Mouse (Mus musculus) G1E (cell line): ENCODE results near the gene Pitx3. TPM values are rescaled to one million over a fixed set of nuclear protein-coding genes. Genes with fewer than 3 reads are reported as not detected.

Experiments
- ATAC-seq: 2 replicates; pipeline ENCODE4 v1.8.0; 2016; ENCODE audit warnings: mild to moderate bottlenecking; ENCODE audit not compliant: insufficient number of reproducible peaks, poor library complexity, low FRiP score, severe bottlenecking; ENCODE audit errors: extremely low read depth
- DNase-seq: peaks from one replicate; pipeline ENCODE4 v3.0.0; 2012; ENCODE audit warnings: low spot score
- H3K27me3 ChIP-seq: 2 replicates; pipeline ENCODE4 v1.6.1; 2012; ENCODE audit warnings: mild to moderate bottlenecking, low read length, inconsistent platforms; ENCODE audit not compliant: insufficient read depth
- H3K36me3 ChIP-seq: replicated peaks from 2 replicates; pipeline ENCODE3; 2012; ENCODE audit warnings: mild to moderate bottlenecking, inconsistent platforms
- H3K4me1 ChIP-seq: 2 replicates; pipeline ENCODE4 v1.6.1; 2012; ENCODE audit warnings: low read depth, low read length, inconsistent platforms, mixed read lengths; ENCODE audit not compliant: insufficient read depth
- H3K4me3 ChIP-seq: 2 replicates; pipeline ENCODE4 v1.5.1; 2012; ENCODE audit warnings: low read depth, mild to moderate bottlenecking, inconsistent platforms, low read length, moderate library complexity, mixed read lengths
- H3K9me3 ChIP-seq: replicated peaks from 2 replicates; pipeline ENCODE4 v1.6.1; 2012; ENCODE audit warnings: inconsistent platforms
- CTCF ChIP-seq: IDR thresholded peaks from 2 replicates; pipeline ENCODE4 v1.5.1; 2012; ENCODE audit warnings: low read depth, low read length, inconsistent platforms, mixed read lengths
- GATA1 ChIP-seq: IDR thresholded peaks from 2 replicates; pipeline ENCODE4 v1.6.1; 2012; ENCODE audit warnings: borderline replicate concordance, low read length, inconsistent platforms, mixed read lengths
- GATA2 ChIP-seq: IDR thresholded peaks from 2 replicates; pipeline ENCODE4 v1.6.1; 2012; ENCODE audit warnings: low read depth, low read length, inconsistent platforms, borderline replicate concordance
- POLR2AphosphoS5 ChIP-seq: IDR thresholded peaks from 2 replicates; pipeline ENCODE4 v1.6.1; 2012; ENCODE audit warnings: low read depth, low read length, inconsistent platforms; ENCODE audit not compliant: insufficient replicate concordance
- TAL1 ChIP-seq: conservative IDR thresholded peaks from 2 replicates; pipeline ENCODE4 v1.6.1; 2012; ENCODE audit warnings: low read depth, low read length, inconsistent platforms, mixed read lengths
- polyA plus RNA-seq: library from polyadenylated mRNA; stranded (reverse); fragments of >175 nt; gene quantifications from 2 replicates; pipeline ENCODE4 v1.2.3, GENCODE M21; 2012
- total RNA-seq, 2 experiments: library from RNA; stranded (forward) in 1 of 2; stranded (reverse) in 1 of 2; fragments of 200-1000 nt in 1 of 2; fragments of >200 nt in 1 of 2; fragmentation: Nextera tagmentation in 1 of 2; gene quantifications; 2 replicates each; pipeline ENCODE4 v1.2.3; 2014 to 2017

Gene Pitx3
- total and polyA plus RNA-seq, 3 experiments = not detected

GRCm38 (mm10) chr19:46110214-46110613 is 37.9 kb downstream of the Pitx3 start:
- Histone ChIP-seq H3K4me3 (no peak overlapping the region), H3K36me3 (no peaks in the 10 kb centered on the region), H3K4me1 (peaks cover 9% of the 10 kb centered on the region; the same call in 1 of the 2 replicates), H3K27me3 (peaks cover 30% of the 10 kb centered on the region), H3K9me3 (no peaks in the 10 kb centered on the region)
- no peak for DNase-seq
- TF ChIP-seq CTCF = no peak
- ATAC-seq = no peak

DNA sequence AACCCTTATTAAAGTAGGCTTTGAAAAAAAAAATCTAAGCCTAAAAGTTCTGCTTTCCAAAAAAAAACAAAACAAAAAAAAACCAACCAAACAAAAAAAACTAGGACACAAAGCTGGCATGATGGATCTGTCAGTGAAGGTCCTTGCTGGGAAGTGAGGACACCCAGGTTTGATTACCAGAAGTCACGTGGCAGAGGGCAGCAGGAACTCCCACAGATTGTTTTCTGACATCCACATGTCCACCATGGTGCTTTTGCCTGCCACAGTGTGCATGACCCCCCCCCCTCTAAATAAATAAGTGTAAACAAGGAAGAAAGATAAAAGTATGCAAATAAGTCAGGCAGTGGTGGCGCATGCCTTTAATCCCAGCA is 44.0 kb downstream of the Pitx3 start:
- H3K4me1 ChIP-seq = peaks cover 3% of the 10 kb centered on the region; the same call in 1 of the 2 replicates
- no peak for TF ChIP-seq CTCF
- DNase-seq (no peak), ATAC-seq (no peak)
- no peaks in the 10 kb centered on the region for H3K36me3 ChIP-seq
- no peaks in the 10 kb centered on the region; the same call in 1 of the 2 replicates for H3K9me3 ChIP-seq
- H3K4me3 ChIP-seq = no peak overlapping the region
- peaks cover 10% of the 10 kb centered on the region for H3K27me3 ChIP-seq

DNA sequence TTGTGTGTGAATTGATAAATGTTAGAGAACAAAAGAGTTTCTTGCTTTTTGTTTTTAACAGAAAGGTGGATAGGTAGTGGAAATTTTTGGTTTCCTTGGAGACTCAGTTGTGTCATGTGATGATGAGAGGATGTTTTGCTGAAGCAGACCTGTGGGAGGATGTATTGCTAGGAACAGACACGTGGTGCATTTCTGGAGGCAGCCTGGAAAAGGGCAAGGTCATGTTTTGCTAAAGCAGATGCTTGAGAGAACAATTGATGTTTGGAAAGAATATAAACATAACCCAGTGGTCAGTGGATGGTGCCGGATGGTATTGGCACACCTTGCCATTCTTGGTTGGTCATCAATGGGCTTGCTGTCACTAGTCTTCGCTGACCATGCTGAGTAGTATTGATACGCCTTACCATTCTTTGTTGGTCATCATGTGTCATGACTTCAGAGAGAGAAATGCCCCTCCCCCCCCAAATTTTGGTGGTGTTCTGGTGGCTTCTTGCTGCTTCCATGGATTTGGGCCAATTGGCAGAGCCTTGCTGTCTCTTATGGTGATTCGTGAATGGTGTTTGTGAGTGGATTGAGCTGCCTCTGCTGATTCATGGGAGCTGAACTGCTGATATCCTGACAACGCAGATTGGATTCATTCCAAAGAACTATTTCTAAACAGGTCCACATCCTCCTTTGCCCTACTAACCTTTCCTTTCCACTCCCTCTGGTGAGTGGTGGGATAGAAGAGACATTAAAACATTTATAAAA is 44.5 kb downstream of the Pitx3 start:
- TF ChIP-seq GATA1 (no peak), CTCF (no peak)
- peaks cover 5% of the 10 kb centered on the region for H3K27me3 ChIP-seq
- no peak for ATAC-seq
- DNase-seq = no peak
- H3K4me1 ChIP-seq = 0 out of 2 replicates have a peak, but pooled peaks cover 2% of the 10 kb centered on the region
- H3K36me3 ChIP-seq = no peaks in the 10 kb centered on the region
- no peaks in the 10 kb centered on the region; the same call in 1 of the 2 replicates for H3K9me3 ChIP-seq
- H3K4me3 ChIP-seq = no peak overlapping the region

GRCm38 (mm10) chr19:46099561-46099960 is 48.6 kb downstream of the Pitx3 start:
- Histone ChIP-seq H3K36me3 (no peaks in the 10 kb centered on the region), H3K4me1 (no peaks in the 10 kb centered on the region), H3K4me3 (no peak overlapping the region), H3K27me3 (0 out of 2 replicates have a peak, but pooled peaks cover 3% of the 10 kb centered on the region), H3K9me3 (no peaks in the 10 kb centered on the region; the same call in 1 of the 2 replicates)
- DNase-seq = no peak
- ATAC-seq = no peak
- no peak for TF ChIP-seq TAL1
- no peak for TF ChIP-seq POLR2AphosphoS5
- TF ChIP-seq CTCF = no peak
- no peak for TF ChIP-seq GATA1
- no peak for TF ChIP-seq GATA2

- no peak for ATAC-seq
- no peak for DNase-seq
- no peak for TF ChIP-seq GATA1
- TF ChIP-seq GATA2 = no peak
- no peak for TF ChIP-seq TAL1
- TF ChIP-seq CTCF = no peak
- TF ChIP-seq POLR2AphosphoS5 = no peak
- H3K4me3 ChIP-seq = no peak overlapping the region
- no peaks in the 10 kb centered on the region for H3K36me3 ChIP-seq
- no peaks in the 10 kb centered on the region; the same call in 1 of the 2 replicates for H3K9me3 ChIP-seq
- H3K4me1 ChIP-seq = no peaks in the 10 kb centered on the region
- peaks cover 11% of the 10 kb centered on the region; the same call in 1 of the 2 replicates for H3K27me3 ChIP-seq
Measured at GRCm38 (mm10) chr19:46096396-46096795, 51.7 kb downstream of the Pitx3 start.

- TF ChIP-seq CTCF = no peak
- no peak for TF ChIP-seq TAL1
- no peak for TF ChIP-seq GATA2
- no peak for TF ChIP-seq POLR2AphosphoS5
- no peak for TF ChIP-seq GATA1
- Histone ChIP-seq H3K27me3 (peaks cover 11% of the 10 kb centered on the region; the same call in 1 of the 2 replicates), H3K36me3 (no peaks in the 10 kb centered on the region)
Measured at GRCm38 (mm10) chr19:46095291-46095690, 52.8 kb downstream of the Pitx3 start.

DNA sequence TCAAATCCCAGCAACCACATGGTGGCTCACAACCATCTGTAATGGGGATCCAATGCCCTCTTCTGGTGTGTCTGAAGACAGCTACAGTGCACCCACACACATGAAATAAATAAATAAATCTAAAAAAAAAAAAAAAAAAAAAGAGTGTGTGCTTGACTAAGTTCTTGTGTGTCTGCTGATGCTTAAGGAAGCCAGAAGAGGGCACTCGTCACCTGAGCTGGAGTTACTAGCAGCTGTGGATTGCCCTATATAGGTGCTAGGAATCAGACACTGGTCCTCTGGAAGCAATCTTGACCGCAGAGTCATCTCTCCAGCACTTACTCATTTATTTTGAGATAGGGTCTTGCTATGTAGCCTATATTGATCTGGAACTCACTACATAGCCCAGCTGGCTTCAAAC is 54.0 kb downstream of the Pitx3 start:
- peaks cover 11% of the 10 kb centered on the region; the same call in 1 of the 2 replicates for H3K27me3 ChIP-seq
- H3K4me3 ChIP-seq = no peak overlapping the region
- H3K4me1 ChIP-seq = no peaks in the 10 kb centered on the region
- H3K9me3 ChIP-seq = no peaks in the 10 kb centered on the region; the same call in 1 of the 2 replicates
- ATAC-seq (no peak), DNase-seq (no peak)
- no peaks in the 10 kb centered on the region for H3K36me3 ChIP-seq
- TF ChIP-seq CTCF = no peak
- no peak for TF ChIP-seq GATA2
- TF ChIP-seq TAL1 = no peak
- no peak for TF ChIP-seq POLR2AphosphoS5

More at GRCm38 (mm10) chr19:46095291-46095690, 52.8 kb downstream of the Pitx3 start:
- DNase-seq (no peak), ATAC-seq (no peak)
- Histone ChIP-seq H3K4me1 (no peaks in the 10 kb centered on the region), H3K9me3 (no peaks in the 10 kb centered on the region; the same call in 1 of the 2 replicates), H3K4me3 (no peak overlapping the region)
